Mouse (Mus musculus) limb, embryonic 14.5 days (tissue): Measurements from ENCODE around the gene Olfr1453. TPM values are rescaled to one million over a fixed set of nuclear protein-coding genes. Genes with fewer than 3 reads are reported as not detected.
"Not testable (repeated sequence)": the region's sequence is repeated elsewhere in the genome, so short reads cannot be mapped to it uniquely, and the experiment has no call there.

Experiments
- ATAC-seq: fragments of 200-750 bp; cut with Nextera tagmentation; 2 replicates; pipeline ENCODE4 v1.8.0; 2017; ENCODE audit warnings: low read depth, moderate number of reproducible peaks, moderate TSS enrichment; ENCODE audit not compliant: low FRiP score
- DNase-seq: peaks from one replicate; pipeline ENCODE4 v3.0.0-alpha.2; 2015; ENCODE audit warnings: low spot score
- H3K27ac ChIP-seq: fragments of 300-500 bp; sonication (generic); replicated peaks from 2 replicates; pipeline ENCODE4 v1.5.1; 2014; ENCODE audit warnings: low read depth, mild to moderate bottlenecking, low read length, moderate library complexity, mixed read lengths
- H3K27me3 ChIP-seq: fragments of 300-500 bp; sonication (generic); 2 replicates; pipeline ENCODE4 v1.6.1; 2014; ENCODE audit warnings: low read length, mixed read lengths; ENCODE audit not compliant: control insufficient read depth, insufficient read depth
- H3K36me3 ChIP-seq: fragments of 300-500 bp; sonication (generic); 2 replicates; pipeline ENCODE4 v1.6.1; 2014; ENCODE audit warnings: mild to moderate bottlenecking, low read length, moderate library complexity, mixed read lengths; ENCODE audit not compliant: control insufficient read depth, insufficient read depth
- H3K4me1 ChIP-seq: fragments of 300-500 bp; sonication (generic); 2 replicates; pipeline ENCODE4 v1.6.1; 2014; ENCODE audit warnings: antibody characterized with exemption, low read length, mixed read lengths; ENCODE audit not compliant: control insufficient read depth, insufficient read depth
- H3K4me2 ChIP-seq: fragments of 300-500 bp; sonication (generic); replicated peaks from 2 replicates; pipeline ENCODE4 v1.6.1; 2014; ENCODE audit warnings: low read depth, mild to moderate bottlenecking, low read length, moderate library complexity; ENCODE audit not compliant: severe bottlenecking
- H3K4me3 ChIP-seq: fragments of 300-500 bp; sonication (generic); replicated peaks from 2 replicates; pipeline ENCODE4 v1.5.1; 2014; ENCODE audit warnings: low read length
- H3K9ac ChIP-seq: fragments of 300-500 bp; sonication (generic); 2 replicates; pipeline ENCODE4 v1.6.1; 2014; ENCODE audit warnings: mild to moderate bottlenecking, low read depth, low read length, moderate library complexity; ENCODE audit not compliant: severe bottlenecking
- H3K9me3 ChIP-seq: fragments of 300-500 bp; sonication (generic); 2 replicates; pipeline ENCODE4 v1.6.1; 2016; ENCODE audit warnings: low read length; ENCODE audit not compliant: control insufficient read depth
- POLR2A ChIP-seq: fragments of 200-500 bp; IDR thresholded peaks from 2 replicates; pipeline ENCODE4 v1.8.0; 2012; ENCODE audit warnings: inconsistent platforms, mild to moderate bottlenecking, moderate library complexity, borderline replicate concordance; ENCODE audit not compliant: insufficient read depth, insufficient read length; ENCODE audit errors: extremely low read depth
- WGBS: fragments of 180-500 bp; shearing (Covaris S2); extraction: QIAGEN DNeasy Blood & Tissue Kit; methylation state at CpG from one replicate; pipeline ENCODE4 v1.1.7; 2014; 5-methylcytosine and 5-hydroxymethylcytosine counted together
- polyA plus RNA-seq, 2 experiments: library from polyadenylated mRNA; depleted of rRNA in 1 of 2; stranded (reverse) in 1 of 2; unstranded in 1 of 2; fragments of >200 nt; fragmentation: Nextera tagmentation in 1 of 2; extraction: Ambion mirVana in 1 of 2; gene quantifications; 2 replicates each; pipeline versions ENCODE4 v1.2.1 to v1.2.3; 2012 to 2014

Olfr1453 gene
- polyA plus RNA-seq (2012; rRNA removed) (not detected in 2 replicates), polyA plus RNA-seq (2014; fragmentation: Nextera tagmentation; extraction: Ambion mirVana) (not detected in 2 replicates)

DNA sequence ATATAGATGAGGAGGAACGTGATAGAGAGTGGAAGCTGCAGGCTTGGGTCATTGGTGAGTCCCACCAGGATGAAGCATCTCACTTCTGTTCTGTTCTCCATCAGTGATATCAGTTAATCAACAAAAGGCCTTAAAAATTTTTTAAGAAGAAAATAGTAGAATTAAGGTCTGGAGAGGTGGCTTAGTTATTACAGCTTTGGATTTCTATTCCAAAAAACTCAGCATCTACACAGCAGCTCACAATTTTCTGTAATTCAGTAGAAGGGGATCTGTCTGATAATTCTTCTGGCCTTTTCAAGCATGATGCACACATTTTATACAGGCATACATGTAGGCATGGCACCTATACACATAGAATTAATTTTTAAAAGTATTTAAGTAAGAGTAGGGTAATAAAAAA is at the start of gene Olfr1453:
Gene Olfr1453, minus strand, starts transcription at position 101 of the 400 bp plus-strand sequence.
- ATAC-seq = no peak
- no peak for TF ChIP-seq POLR2A

DNA sequence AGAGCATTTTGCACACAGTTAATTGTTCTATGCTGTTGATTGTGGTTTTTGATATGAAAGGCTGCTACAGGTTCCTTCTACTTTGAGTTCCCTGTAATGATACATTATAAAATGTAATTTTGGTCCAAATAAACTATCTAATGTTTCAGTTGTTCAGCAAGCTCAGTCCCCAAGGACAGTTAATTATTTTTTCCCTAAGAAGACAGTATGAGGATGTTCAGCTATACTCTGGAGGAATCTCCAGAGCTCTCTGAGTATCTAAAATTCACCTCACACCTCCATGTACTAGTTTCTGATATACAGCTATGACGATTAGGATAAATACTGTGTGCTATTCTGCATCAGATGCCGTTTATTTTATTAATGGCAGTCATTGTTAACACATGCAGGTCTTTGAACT is 32.2 kb upstream of the Olfr1453 start, which contains the start of gene Olfr1454:
Gene Olfr1454, plus strand, starts transcription at position 301 of the 400 bp plus-strand sequence.
- Histone ChIP-seq H3K27me3 (no peaks in the 10 kb centered on the region), H3K9ac (no peak within 1 kb of the TSS), H3K4me2 (no peak within 1 kb of the TSS), H3K9me3 (peaks cover 4% of the 10 kb centered on the region; the same call in 1 of the 2 replicates), H3K36me3 (no peaks in the 10 kb centered on the region), H3K27ac (no peak within 1 kb of the TSS), H3K4me1 (no peaks in the 10 kb centered on the region), H3K4me3 (no peak within 1 kb of the TSS)
- no peak for TF ChIP-seq POLR2A
- no peak for ATAC-seq
- DNase-seq = no peak
- WGBS = 66% methylated on average over 2 of the region's 2 CpGs

More for the DNA sequence above, at the start of gene Olfr1453:
- no peaks in the 10 kb centered on the region for H3K4me1 ChIP-seq
- WGBS = 59% methylated on average over 1 of the region's 1 CpGs
- no peaks in the 10 kb centered on the region for H3K27me3 ChIP-seq
- H3K9ac ChIP-seq = no peak within 1 kb of the TSS
- DNase-seq = no peak
- no peak within 1 kb of the TSS for H3K4me2 ChIP-seq
- no peaks in the 10 kb centered on the region for H3K36me3 ChIP-seq
- peaks cover 6% of the 10 kb centered on the region; the same call in 1 of the 2 replicates for H3K9me3 ChIP-seq
- no peak within 1 kb of the TSS for H3K4me3 ChIP-seq
- H3K27ac ChIP-seq = no peak within 1 kb of the TSS

DNA sequence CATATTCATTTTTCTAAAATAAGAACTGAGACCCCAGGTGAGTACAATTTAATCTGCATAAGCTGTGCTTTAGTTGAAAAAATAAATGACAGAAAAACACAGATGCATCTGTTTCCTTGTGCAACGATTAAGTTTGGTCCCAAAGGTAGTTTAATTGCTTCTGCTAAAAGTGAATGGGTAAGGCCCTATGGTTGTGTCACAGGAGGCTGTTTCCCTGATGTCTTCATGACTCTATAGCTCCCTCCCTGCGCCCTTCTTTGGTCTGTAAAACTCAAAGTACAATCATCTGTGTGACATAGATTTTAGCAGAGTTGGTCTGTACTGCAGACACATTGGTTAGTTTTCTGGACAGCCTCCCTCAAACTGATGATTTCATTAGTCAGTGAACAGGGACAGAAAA is 33.4 kb downstream of the Olfr1453 start, which contains the start of gene Olfr1451:
Gene Olfr1451, plus strand, starts transcription at position 301 of the 400 bp plus-strand sequence.
- DNase-seq = no peak
- 71% methylated on average over 2 of the region's 2 CpGs for WGBS
- ATAC-seq = no peak
- no peak within 1 kb of the TSS for H3K4me3 ChIP-seq
- no peak for TF ChIP-seq POLR2A
- H3K27ac ChIP-seq = no peak within 1 kb of the TSS
- H3K9ac ChIP-seq = no peak within 1 kb of the TSS
- no peaks in the 10 kb centered on the region for H3K36me3 ChIP-seq
- no peaks in the 10 kb centered on the region for H3K4me1 ChIP-seq
- H3K27me3 ChIP-seq = no peaks in the 10 kb centered on the region
- no peak within 1 kb of the TSS for H3K4me2 ChIP-seq
- 0 out of 2 replicates have a peak, but pooled peaks cover 3% of the 10 kb centered on the region for H3K9me3 ChIP-seq

DNA sequence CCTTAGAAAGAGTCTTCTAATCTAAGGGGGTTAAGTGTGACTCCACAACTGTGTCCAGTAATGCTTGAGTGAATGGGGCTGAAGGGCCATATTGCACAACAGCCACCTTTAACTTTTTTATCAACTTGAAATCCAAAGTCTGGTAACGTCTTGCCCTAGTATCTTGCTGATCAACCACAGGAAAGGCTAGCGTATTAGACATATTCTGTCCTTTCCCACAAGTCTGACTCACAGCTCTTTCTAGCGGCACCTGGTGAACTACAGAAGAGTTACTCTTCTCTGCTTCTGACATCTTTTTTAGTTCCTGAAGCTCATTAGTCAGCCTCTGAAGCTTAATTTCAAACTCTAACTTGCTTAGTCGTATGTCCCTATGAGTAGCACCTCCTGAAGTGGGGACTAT is 35.8 kb downstream of the Olfr1453 start:
- H3K36me3 ChIP-seq, DNase-seq, H3K27me3 ChIP-seq, H3K9ac ChIP-seq, H3K9me3 ChIP-seq, H3K4me1 ChIP-seq, H3K27ac ChIP-seq, H3K4me3 ChIP-seq, H3K4me2 ChIP-seq, ATAC-seq: not testable (repeated sequence)
- WGBS = 89% methylated on average over 4 of the region's 4 CpGs

Other genes with a start within 250 kb of the Olfr1453 start
- gene Zfp91, start 232.2 kb downstream of the Olfr1453 start, polyA plus RNA-seq (2012; rRNA removed) = 28.5 and 30.4 TPM in 2 replicates
- gene Zfp91, start 232.2 kb downstream of the Olfr1453 start, polyA plus RNA-seq (2014; fragmentation: Nextera tagmentation; extraction: Ambion mirVana) = 10.3 and 11.5 TPM in 2 replicates
- gene Lpxn, start 232.1 kb downstream of the Olfr1453 start, polyA plus RNA-seq (2012; rRNA removed) = 4.0 and 4.1 TPM in 2 replicates
- gene Lpxn, start 232.1 kb downstream of the Olfr1453 start, polyA plus RNA-seq (2014; fragmentation: Nextera tagmentation; extraction: Ambion mirVana) = 3.7 and 4.8 TPM in 2 replicates
- not detected in 2 replicates for gene Gm5244, start 181.6 kb downstream of the Olfr1453 start, polyA plus RNA-seq (2012; rRNA removed)
- not detected in 2 replicates for gene Gm5244, start 181.6 kb downstream of the Olfr1453 start, polyA plus RNA-seq (2014; fragmentation: Nextera tagmentation; extraction: Ambion mirVana)
- gene Olfr1444, start 171.0 kb downstream of the Olfr1453 start, polyA plus RNA-seq (2012; rRNA removed) = not detected in 2 replicates
- not detected in 2 replicates for gene Olfr1444, start 171.0 kb downstream of the Olfr1453 start, polyA plus RNA-seq (2014; fragmentation: Nextera tagmentation; extraction: Ambion mirVana)
- gene Olfr1445, start 144.5 kb downstream of the Olfr1453 start, polyA plus RNA-seq (2012; rRNA removed) = not detected in 2 replicates
- not detected in 2 replicates for gene Olfr1445, start 144.5 kb downstream of the Olfr1453 start, polyA plus RNA-seq (2014; fragmentation: Nextera tagmentation; extraction: Ambion mirVana)
- not detected in 2 replicates for gene Olfr1446, start 134.8 kb downstream of the Olfr1453 start, polyA plus RNA-seq (2012; rRNA removed)
- not detected in 2 replicates for gene Olfr1446, start 134.8 kb downstream of the Olfr1453 start, polyA plus RNA-seq (2014; fragmentation: Nextera tagmentation; extraction: Ambion mirVana)
- not detected in 2 replicates for gene Olfr1447, start 124.6 kb downstream of the Olfr1453 start, polyA plus RNA-seq (2012; rRNA removed)
- not detected in 2 replicates for gene Olfr1447, start 124.6 kb downstream of the Olfr1453 start, polyA plus RNA-seq (2014; fragmentation: Nextera tagmentation; extraction: Ambion mirVana)
- not detected in 2 replicates for gene Olfr1448, start 103.9 kb downstream of the Olfr1453 start, polyA plus RNA-seq (2012; rRNA removed)
- not detected in 2 replicates for gene Olfr1448, start 103.9 kb downstream of the Olfr1453 start, polyA plus RNA-seq (2014; fragmentation: Nextera tagmentation; extraction: Ambion mirVana)
- gene Olfr1449, start 97.5 kb downstream of the Olfr1453 start, polyA plus RNA-seq (2012; rRNA removed) = not detected in 2 replicates
- not detected in 2 replicates for gene Olfr1449, start 97.5 kb downstream of the Olfr1453 start, polyA plus RNA-seq (2014; fragmentation: Nextera tagmentation; extraction: Ambion mirVana)
- gene Olfr1450, start 78.1 kb downstream of the Olfr1453 start, polyA plus RNA-seq (2012; rRNA removed) = not detected in 2 replicates
- gene Olfr1450, start 78.1 kb downstream of the Olfr1453 start, polyA plus RNA-seq (2014; fragmentation: Nextera tagmentation; extraction: Ambion mirVana) = not detected in 2 replicates
- gene Olfr1451, start 33.3 kb downstream of the Olfr1453 start, polyA plus RNA-seq (2012; rRNA removed) = not detected in 2 replicates
- not detected in 2 replicates for gene Olfr1451, start 33.3 kb downstream of the Olfr1453 start, polyA plus RNA-seq (2014; fragmentation: Nextera tagmentation; extraction: Ambion mirVana)
- not detected in 2 replicates for gene Olfr1454, start 32.3 kb upstream of the Olfr1453 start, polyA plus RNA-seq (2012; rRNA removed)
- not detected in 2 replicates for gene Olfr1454, start 32.3 kb upstream of the Olfr1453 start, polyA plus RNA-seq (2014; fragmentation: Nextera tagmentation; extraction: Ambion mirVana)
- not detected in 2 replicates for gene Olfr1457, start 69.6 kb upstream of the Olfr1453 start, polyA plus RNA-seq (2012; rRNA removed)
- gene Olfr1457, start 69.6 kb upstream of the Olfr1453 start, polyA plus RNA-seq (2014; fragmentation: Nextera tagmentation; extraction: Ambion mirVana) = not detected in 2 replicates
- gene Olfr1458, start 78.4 kb upstream of the Olfr1453 start, polyA plus RNA-seq (2012; rRNA removed) = not detected in 2 replicates
- gene Olfr1458, start 78.4 kb upstream of the Olfr1453 start, polyA plus RNA-seq (2014; fragmentation: Nextera tagmentation; extraction: Ambion mirVana) = not detected in 2 replicates
- gene Olfr1459, start 121.2 kb upstream of the Olfr1453 start, polyA plus RNA-seq (2012; rRNA removed) = not detected in 2 replicates
- gene Olfr1459, start 121.2 kb upstream of the Olfr1453 start, polyA plus RNA-seq (2014; fragmentation: Nextera tagmentation; extraction: Ambion mirVana) = not detected in 2 replicates
- gene Olfr1461, start 134.7 kb upstream of the Olfr1453 start, polyA plus RNA-seq (2012; rRNA removed) = not detected in 2 replicates
- not detected in 2 replicates for gene Olfr1461, start 134.7 kb upstream of the Olfr1453 start, polyA plus RNA-seq (2014; fragmentation: Nextera tagmentation; extraction: Ambion mirVana)
- not detected in 2 replicates for gene Olfr1462, start 157.4 kb upstream of the Olfr1453 start, polyA plus RNA-seq (2012; rRNA removed)
- not detected in 2 replicates for gene Olfr1462, start 157.4 kb upstream of the Olfr1453 start, polyA plus RNA-seq (2014; fragmentation: Nextera tagmentation; extraction: Ambion mirVana)
- gene Olfr1463, start 203.0 kb upstream of the Olfr1453 start, polyA plus RNA-seq (2012; rRNA removed) = not detected in 2 replicates
- not detected in 2 replicates for gene Olfr1463, start 203.0 kb upstream of the Olfr1453 start, polyA plus RNA-seq (2014; fragmentation: Nextera tagmentation; extraction: Ambion mirVana)